ENCODE assay signal across 28 mouse cellular contexts in genomic region chr3:82656159-82656874, GRCm38 (mm10).
DNase-seq lines count a peak whose midpoint lies in the region; ATAC-seq and TF ChIP-seq lines count a peak whose summit lies in the region.
"Had no signal": no experiment of that assay in that cellular context is flagged by ENCODE, and none has a peak within 500 bp of the region (broad histone marks: within the 10 kb centered on the region; RNA-seq: fewer than 3 reads in every experiment).

No protein-coding gene starts in this region.

- no peak overlapping the region for H3K9ac ChIP-seq in forebrain, embryonic 13.5 days
- H3K9ac ChIP-seq in forebrain, embryonic 12.5 days, result no peak overlapping the region
- no peak overlapping the region for H3K9ac ChIP-seq in hindbrain, embryonic 16.5 days (ENCODE audit: low read depth, low read length)
- H3K9ac ChIP-seq: embryonic facial prominence, embryonic 12.5 days; heart, embryonic 15.5 days; limb, embryonic 15.5 days; liver, embryonic 13.5 days; stomach, embryonic 15.5 days had no signal

- no peaks in the 10 kb centered on the region for H3K27me3 ChIP-seq in forebrain, embryonic 13.5 days
- H3K27me3 ChIP-seq in forebrain, embryonic 12.5 days, result no peaks in the 10 kb centered on the region
- H3K27me3 ChIP-seq in hindbrain, embryonic 16.5 days (replicated peaks; ENCODE audit: control insufficient read depth, insufficient read depth, low read length), result no peaks in the 10 kb centered on the region
- H3K27me3 ChIP-seq: CH12.LX; embryonic facial prominence, embryonic 12.5 days; heart, embryonic 15.5 days; limb, embryonic 15.5 days; liver, embryonic 13.5 days; stomach, embryonic 15.5 days had no signal

- no peak for DNase-seq in layer of hippocampus, adult 2 months (ENCODE audit: low spot score in 2 of 2)
- no peak for DNase-seq in layer of hippocampus, postnatal 36 days
- peak; percentile 51 for DNase-seq in brain, embryonic 14.5 days (ENCODE audit: low read depth)
- DNase-seq in cerebellum, postnatal 36 days, result no peak
- DNase-seq: adrenal gland, adult 8-10 months; cerebellum, adult 8-10 months; cerebellum, postnatal 25 days; gastrocnemius, postnatal 10 days; kidney, adult 8-10 months; kidney, postnatal 4 days; liver, embryonic 13.5 days; lung, adult 18-20 months; lung, postnatal 4 days; right cerebral cortex, postnatal 25 days had no signal

- WGBS in forebrain, embryonic 13.5 days, result 71% methylated on average over 8 of the region's 8 CpGs
- WGBS in forebrain, embryonic 12.5 days, result 79% methylated on average over 8 of the region's 8 CpGs
- WGBS in hindbrain, embryonic 16.5 days, result 58% methylated on average over 8 of the region's 8 CpGs

- H3K4me1 ChIP-seq in forebrain, embryonic 13.5 days, result peaks cover 4% of the 10 kb centered on the region; the same call in 1 of the 2 replicates
- H3K4me1 ChIP-seq in forebrain, embryonic 12.5 days, result no peaks in the 10 kb centered on the region
- H3K4me1 ChIP-seq in hindbrain, embryonic 16.5 days (ENCODE audit: control insufficient read depth, insufficient read depth, low read depth, low read length), result no peaks in the 10 kb centered on the region
- H3K4me1 ChIP-seq: embryonic facial prominence, embryonic 12.5 days; heart, embryonic 15.5 days; limb, embryonic 10.5 days; limb, embryonic 15.5 days; liver, embryonic 13.5 days; megakaryocyte, embryonic 14.5 days; stomach, embryonic 15.5 days had no signal

- no peak overlapping the region for H3K4me2 ChIP-seq in forebrain, embryonic 13.5 days
- H3K4me2 ChIP-seq in forebrain, embryonic 12.5 days, result no peak overlapping the region
- no peak overlapping the region for H3K4me2 ChIP-seq in hindbrain, embryonic 16.5 days (ENCODE audit: low read length)
- H3K4me2 ChIP-seq: embryonic facial prominence, embryonic 12.5 days; heart, embryonic 15.5 days; limb, embryonic 15.5 days; liver, embryonic 13.5 days; stomach, embryonic 15.5 days had no signal

- H3K4me3 ChIP-seq in forebrain, embryonic 13.5 days, result no peak overlapping the region
- H3K4me3 ChIP-seq in forebrain, embryonic 12.5 days (replicated peaks), result no peak overlapping the region
- no peak overlapping the region for H3K4me3 ChIP-seq in layer of hippocampus, adult 2 months
- H3K4me3 ChIP-seq in hindbrain, embryonic 16.5 days (ENCODE audit: low read length), result no peak overlapping the region
- H3K4me3 ChIP-seq: embryonic facial prominence, embryonic 12.5 days; heart, embryonic 15.5 days; limb, embryonic 10.5 days; limb, embryonic 15.5 days; liver, embryonic 13.5 days; megakaryocyte, embryonic 14.5 days; stomach, embryonic 15.5 days had no signal

- no peak for TF ChIP-seq POLR2A in brain, embryonic 14.5 days (IDR thresholded peaks at IDR 0.05; ENCODE audit: borderline replicate concordance, extremely low read depth, insufficient read depth, insufficient read length, poor library complexity, severe bottlenecking)

- no peak for TF ChIP-seq CTCF in layer of hippocampus, adult 2 months (conservative IDR thresholded peaks at IDR 0.05)
- TF ChIP-seq CTCF in brain, embryonic 14.5 days (IDR thresholded peaks at IDR 0.05; ENCODE audit: borderline replicate concordance, extremely low read depth, insufficient read depth, insufficient read length), result no peak

- no peak overlapping the region for H3K27ac ChIP-seq in forebrain, embryonic 13.5 days
- H3K27ac ChIP-seq in forebrain, embryonic 12.5 days, result no peak overlapping the region
- peak overlapping the region; percentile 61 for H3K27ac ChIP-seq in layer of hippocampus, adult 2 months
- H3K27ac ChIP-seq in hindbrain, embryonic 16.5 days (ENCODE audit: low read depth, low read length), result no peak overlapping the region
- H3K27ac ChIP-seq: embryonic facial prominence, embryonic 12.5 days; heart, embryonic 15.5 days; kidney, postnatal 0 days; limb, embryonic 10.5 days; limb, embryonic 15.5 days; liver, embryonic 13.5 days; stomach, embryonic 15.5 days had no signal

- no peaks in the 10 kb centered on the region for H3K9me3 ChIP-seq in forebrain, embryonic 13.5 days (replicated peaks)
- H3K9me3 ChIP-seq in forebrain, embryonic 12.5 days, result no peaks in the 10 kb centered on the region
- no peaks in the 10 kb centered on the region for H3K9me3 ChIP-seq in hindbrain, embryonic 16.5 days (ENCODE audit: control insufficient read depth, low read length)
- H3K9me3 ChIP-seq: embryonic facial prominence, embryonic 12.5 days; heart, embryonic 15.5 days; limb, embryonic 10.5 days; limb, embryonic 15.5 days; liver, embryonic 13.5 days; megakaryocyte, embryonic 14.5 days; stomach, embryonic 15.5 days had no signal

- 0 out of 2 replicates have a peak, but pooled peaks have one; percentile 39 for ATAC-seq in forebrain, embryonic 13.5 days
- no peak for ATAC-seq in forebrain, embryonic 12.5 days (ENCODE audit: low FRiP score)
- 0 out of 2 replicates have a peak, but pooled peaks have one; percentile 40 for ATAC-seq in hindbrain, embryonic 16.5 days
- ATAC-seq: activated CD4-positive, CD25-positive, alpha-beta regulatory T cell, adult 4 months; intestine, embryonic 16.5 days; lung, postnatal 0 days had no signal

- H3K36me3 ChIP-seq in forebrain, embryonic 13.5 days (ENCODE audit: poor library complexity, severe bottlenecking), result no peaks in the 10 kb centered on the region
- H3K36me3 ChIP-seq in forebrain, embryonic 12.5 days (replicated peaks), result no peaks in the 10 kb centered on the region
- H3K36me3 ChIP-seq in hindbrain, embryonic 16.5 days (ENCODE audit: control insufficient read depth, insufficient read depth, low read length), result no peaks in the 10 kb centered on the region
- H3K36me3 ChIP-seq: embryonic facial prominence, embryonic 12.5 days; heart, embryonic 15.5 days; limb, embryonic 10.5 days; limb, embryonic 15.5 days; liver, embryonic 13.5 days; stomach, embryonic 15.5 days had no signal
